Mouse (Mus musculus) left cerebral cortex, postnatal 14 days (tissue): Measurements from ENCODE around the gene Rfx8. TPM values are rescaled to one million over a fixed set of nuclear protein-coding genes. Genes with fewer than 3 reads are reported as not detected.
A peak's percentile ranks its signal among the peaks of the same experiment; 100 is the strongest.
"Not testable (repeated sequence)": the region's sequence is repeated elsewhere in the genome, so short reads cannot be mapped to it uniquely, and the experiment has no call there.

ENCODE experiments used
- DNase-seq, 2 experiments: peaks; one replicate each; pipeline ENCODE4 v3.0.0; 2021 to 2022; ENCODE audit warnings: low spot score in 2 of 2, mixed read lengths in 1 of 2
- intact Hi-C: fragments of 180-260 bp; cut with DNase I; formaldehyde crosslinking; loops from one replicate; pipeline ENCODE4 v1.15.1; 2025
- total RNA-seq, 2 experiments: library from RNA; stranded (reverse); gene quantifications; 2 replicates each; pipeline ENCODE4 v1.2.3; 2021

Rfx8 gene
- total RNA-seq, 2 experiments from 2014 or later: 0.21 to 0.35 TPM

GRCm38 (mm10) chr1:39656976-39657529 is 63.7 kb downstream of the Rfx8 start:
- intact Hi-C loops: no loop called here
- DNase-seq: no peak

- intact Hi-C loops: loop anchor here (5.0 kb wide), 3 partner anchors 38 to 93 kb away; partner anchors contain the start of gene Rnf149
- not testable (repeated sequence) for DNase-seq
Observed at GRCm38 (mm10) chr1:39654901-39655300, 65.9 kb downstream of the Rfx8 start.

- no peak for DNase-seq
- intact Hi-C loops: loop anchor here (5.0 kb wide), 3 partner anchors 36 to 91 kb away; partner anchors contain the start of gene Rnf149
Observed at GRCm38 (mm10) chr1:39653028-39653427, 67.8 kb downstream of the Rfx8 start.

- intact Hi-C loops: loop anchor here (5.0 kb wide), 3 partner anchors 34 to 89 kb away; partner anchors contain the start of gene Rnf149
- no peak for DNase-seq
Observed at GRCm38 (mm10) chr1:39651241-39651548, 69.6 kb downstream of the Rfx8 start, which contains the start of gene Creg2. Creg2 (minus strand) TSS chr1:39651474.

- peak; percentile 64 to 80 for DNase-seq
- intact Hi-C loops: loop anchor here (5.0 kb wide), 3 partner anchors 33 to 88 kb away; partner anchors contain the start of gene Rnf149
Observed at GRCm38 (mm10) chr1:39650435-39651240, 70.2 kb downstream of the Rfx8 start.

GRCm38 (mm10) chr1:39649691-39650434 is 70.9 kb downstream of the Rfx8 start:
- intact Hi-C loops: loop anchor here (5.0 kb wide), 3 partner anchors 33 to 88 kb away; partner anchors contain the start of gene Rnf149
- DNase-seq: peak; percentile 72 to 74

- DNase-seq: no peak
- intact Hi-C loops: no loop called here
Observed at GRCm38 (mm10) chr1:39648584-39648983, 72.2 kb downstream of the Rfx8 start.

GRCm38 (mm10) chr1:39645905-39646759 is 74.7 kb downstream of the Rfx8 start:
- intact Hi-C loops: no loop called here
- DNase-seq: peak; percentile 26 to 44

GRCm38 (mm10) chr1:39644333-39644732 is 76.5 kb downstream of the Rfx8 start:
- no peak for DNase-seq
- intact Hi-C loops: no loop called here

GRCm38 (mm10) chr1:39641667-39642066 is 79.1 kb downstream of the Rfx8 start:
- DNase-seq: no peak
- intact Hi-C loops: no loop called here

- peak; percentile 27 to 61 for DNase-seq
- intact Hi-C loops: no loop called here
Observed at GRCm38 (mm10) chr1:39637139-39637538, 83.7 kb downstream of the Rfx8 start.

- DNase-seq: no peak
- intact Hi-C loops: no loop called here
Observed at GRCm38 (mm10) chr1:39636660-39637059, 84.1 kb downstream of the Rfx8 start.

GRCm38 (mm10) chr1:39636196-39636595 is 84.6 kb downstream of the Rfx8 start:
- intact Hi-C loops: no loop called here

GRCm38 (mm10) chr1:39628606-39629005 is 92.2 kb downstream of the Rfx8 start:
- intact Hi-C loops: no loop called here
- DNase-seq: no peak

More at GRCm38 (mm10) chr1:39636196-39636595, 84.6 kb downstream of the Rfx8 start:
- DNase-seq: no peak

GRCm38 (mm10) chr1:39625491-39625890 is 95.3 kb downstream of the Rfx8 start:
- intact Hi-C loops: no loop called here
- DNase-seq: no peak

- intact Hi-C loops: no loop called here
- DNase-seq: no peak
Observed at GRCm38 (mm10) chr1:39623729-39624128, 97.1 kb downstream of the Rfx8 start.

GRCm38 (mm10) chr1:39623106-39623505 is 97.7 kb downstream of the Rfx8 start:
- DNase-seq: no peak
- intact Hi-C loops: no loop called here

GRCm38 (mm10) chr1:39618524-39618923 is 102.3 kb downstream of the Rfx8 start:
- intact Hi-C loops: loop anchor here (5.0 kb wide), 1 partner anchor 34 kb away; the partner anchor contains the start of gene Creg2
- DNase-seq: no peak

- intact Hi-C loops: loop anchor here (5.0 kb wide), 1 partner anchor 37 kb away; the partner anchor contains the start of gene Creg2
- DNase-seq: no peak
Observed at GRCm38 (mm10) chr1:39615526-39615925, 105.3 kb downstream of the Rfx8 start.
